13 mouse cellular contexts compared by ENCODE assay signal in genomic region chr11:59260706-59261493, GRCm38 (mm10). TPM values are rescaled to one million over a fixed set of nuclear protein-coding genes. Genes with fewer than 3 reads are reported as not detected.
DNase-seq lines count a peak whose midpoint lies in the region; ATAC-seq and TF ChIP-seq lines count a peak whose summit lies in the region.
"Had no signal": no experiment of that assay in that cellular context is flagged by ENCODE, and none has a peak within 500 bp of the region (broad histone marks: within the 10 kb centered on the region; RNA-seq: fewer than 3 reads in every experiment).

No protein-coding gene starts in this region.

- no peak overlapping the region for H3K4me2 ChIP-seq in forebrain, embryonic 12.5 days
- peak overlapping the region; percentile 47 for H3K4me2 ChIP-seq in liver, postnatal 0 days (ENCODE audit: low read depth, low read length)
- H3K4me2 ChIP-seq: limb, embryonic 15.5 days had no signal

- TF ChIP-seq CTCF in liver, postnatal 0 days (IDR thresholded peaks at IDR 0.05; ENCODE audit: low read depth): no peak

- H3K4me1 ChIP-seq in forebrain, embryonic 10.5 days: peaks cover 30% of the 10 kb centered on the region
- H3K4me1 ChIP-seq in forebrain, embryonic 12.5 days: peaks cover 20% of the 10 kb centered on the region
- peaks cover 28% of the 10 kb centered on the region for H3K4me1 ChIP-seq in liver, postnatal 0 days (ENCODE audit: insufficient read depth)

- H3K9ac ChIP-seq in forebrain, embryonic 12.5 days: no peak overlapping the region
- no peak overlapping the region for H3K9ac ChIP-seq in liver, postnatal 0 days (replicated peaks)
- H3K9ac ChIP-seq: limb, embryonic 15.5 days had no signal

- H3K27ac ChIP-seq in forebrain, embryonic 10.5 days: 0 out of 2 replicates have a peak overlapping the region, but pooled peaks have one; percentile 36
- H3K27ac ChIP-seq in forebrain, embryonic 12.5 days: no peak overlapping the region
- H3K27ac ChIP-seq in liver, postnatal 0 days (ENCODE audit: low read depth): peak overlapping the region; percentile 56
- H3K27ac ChIP-seq: limb, embryonic 15.5 days had no signal

- WGBS in forebrain, embryonic 10.5 days: 85% methylated on average over 10 of the region's 10 CpGs
- 82% methylated on average over 10 of the region's 10 CpGs for WGBS in forebrain, embryonic 12.5 days
- 52% methylated on average over 10 of the region's 10 CpGs for WGBS in liver, postnatal 0 days (ENCODE audit: insufficient replicate concordance)

- peaks cover 72% of the 10 kb centered on the region for H3K27me3 ChIP-seq in forebrain, embryonic 10.5 days (ENCODE audit: poor library complexity, severe bottlenecking)
- peaks cover 65% of the 10 kb centered on the region for H3K27me3 ChIP-seq in forebrain, embryonic 12.5 days
- peaks cover 42% of the 10 kb centered on the region for H3K27me3 ChIP-seq in liver, postnatal 0 days (ENCODE audit: insufficient read depth, low read length)

- no peak for ATAC-seq in forebrain, embryonic 12.5 days (ENCODE audit: low FRiP score)
- ATAC-seq in common myeloid progenitor, adult 5-6 weeks (replicated peaks; ENCODE audit: low read depth, poor library complexity, severe bottlenecking): peak; percentile 71
- peak; percentile 98 for ATAC-seq in liver, postnatal 0 days

- intact Hi-C loops in left cerebral cortex, postnatal 10 days (cut with DNase I): no loop called here

- H3K4me3 ChIP-seq in forebrain, embryonic 10.5 days: no peak overlapping the region
- no peak overlapping the region for H3K4me3 ChIP-seq in forebrain, embryonic 12.5 days (replicated peaks)
- H3K4me3 ChIP-seq in liver, postnatal 0 days (ENCODE audit: low read depth, low read length): no peak overlapping the region
- H3K4me3 ChIP-seq: limb, embryonic 15.5 days had no signal

- no peaks in the 10 kb centered on the region for H3K36me3 ChIP-seq in forebrain, embryonic 10.5 days (replicated peaks)
- H3K36me3 ChIP-seq in forebrain, embryonic 12.5 days (replicated peaks): no peaks in the 10 kb centered on the region
- H3K36me3 ChIP-seq in liver, postnatal 0 days (replicated peaks; ENCODE audit: insufficient read depth, low read length): no peaks in the 10 kb centered on the region
- H3K36me3 ChIP-seq: limb, embryonic 15.5 days had no signal

- DNase-seq in forebrain, embryonic 10.5 days (ENCODE audit: extremely low spot score, low spot score): no peak
- DNase-seq in liver, postnatal 0 days: peak; percentile 66
- peak; percentile 49 to 73 for DNase-seq in spleen, postnatal 10 days (ENCODE audit: low spot score in 2 of 2)
- no peak for DNase-seq in cerebellum, adult 11-12 months
- no peak for DNase-seq in left cerebral cortex, postnatal 10 days (ENCODE audit: extremely low spot score in 1 of 2, low spot score in 2 of 2)
- no peak for DNase-seq in thymus, postnatal 36 days
- DNase-seq: cerebellum, adult 9-11 months; right cerebral cortex, postnatal 25 days had no signal

- peak; percentile 91 for TF ChIP-seq EP300 in liver, postnatal 0 days (IDR thresholded peaks at IDR 0.05; ENCODE audit: low read depth)

- H3K9me3 ChIP-seq in forebrain, embryonic 10.5 days: no peaks in the 10 kb centered on the region
- no peaks in the 10 kb centered on the region for H3K9me3 ChIP-seq in forebrain, embryonic 12.5 days
- no peaks in the 10 kb centered on the region for H3K9me3 ChIP-seq in liver, postnatal 0 days (ENCODE audit: low read length)
- H3K9me3 ChIP-seq: limb, embryonic 15.5 days had no signal

RNA-seq across cellular contexts. Expression of gene Wnt3a, which starts 29.7 kb away (rescaled TPM):
- polyA plus RNA-seq in forebrain, embryonic 10.5 days (2016; fragmentation: Nextera tagmentation; extraction: Ambion mirVana): 8.4 and 11.8 TPM in 2 replicates
- polyA plus RNA-seq in forebrain, embryonic 12.5 days (2016; fragmentation: Nextera tagmentation; extraction: Ambion mirVana): 4.9 and 6.8 TPM in 2 replicates
- total RNA-seq in common myeloid progenitor, adult 5-6 weeks (2017): not detected in 2 replicates
- not detected in 2 replicates for polyA plus RNA-seq in liver, postnatal 0 days (2015; fragmentation: Nextera tagmentation; extraction: Ambion mirVana)
- total RNA-seq in left cerebral cortex, postnatal 10 days (2021): not detected
- polyA plus RNA-seq: heart, postnatal 0 days; intestine, embryonic 14.5 days had no signal

RNA-seq across cellular contexts. Expression of gene Arf1, which starts 32.8 kb away (rescaled TPM):
- polyA plus RNA-seq in forebrain, embryonic 10.5 days (2016; fragmentation: Nextera tagmentation; extraction: Ambion mirVana): 613 and 629 TPM in 2 replicates
- 539 and 565 TPM in 2 replicates for polyA plus RNA-seq in forebrain, embryonic 12.5 days (2016; fragmentation: Nextera tagmentation; extraction: Ambion mirVana)
- 300 and 320 TPM in 2 replicates for total RNA-seq in common myeloid progenitor, adult 5-6 weeks (2017)
- 244 and 254 TPM in 2 replicates for polyA plus RNA-seq in liver, postnatal 0 days (2015; fragmentation: Nextera tagmentation; extraction: Ambion mirVana)
- 100 to 1,000 TPM; 433 to 443 TPM for total RNA-seq in left cerebral cortex, postnatal 10 days (2021)

RNA-seq across cellular contexts. Expression of gene Wnt9a, which starts 45.8 kb away (rescaled TPM):
- polyA plus RNA-seq in forebrain, embryonic 10.5 days (2016; fragmentation: Nextera tagmentation; extraction: Ambion mirVana): 9.9 and 10.9 TPM in 2 replicates
- polyA plus RNA-seq in forebrain, embryonic 12.5 days (2016; fragmentation: Nextera tagmentation; extraction: Ambion mirVana): 4.9 and 5.3 TPM in 2 replicates
- not detected in 2 replicates for total RNA-seq in common myeloid progenitor, adult 5-6 weeks (2017)
- 0.16 and 0.18 TPM in 2 replicates for polyA plus RNA-seq in liver, postnatal 0 days (2015; fragmentation: Nextera tagmentation; extraction: Ambion mirVana)
- total RNA-seq in left cerebral cortex, postnatal 10 days (2021): 10 to 100 TPM; 14.0 to 15.2 TPM

RNA-seq across cellular contexts. Expression of gene 2310033P09Rik, which starts 52.8 kb away (rescaled TPM):
- polyA plus RNA-seq in forebrain, embryonic 10.5 days (2016; fragmentation: Nextera tagmentation; extraction: Ambion mirVana): 44.8 and 46.8 TPM in 2 replicates
- 36.2 and 38.4 TPM in 2 replicates for polyA plus RNA-seq in forebrain, embryonic 12.5 days (2016; fragmentation: Nextera tagmentation; extraction: Ambion mirVana)
- total RNA-seq in common myeloid progenitor, adult 5-6 weeks (2017): 16.6 and 18.6 TPM in 2 replicates
- 14.8 and 16.2 TPM in 2 replicates for polyA plus RNA-seq in liver, postnatal 0 days (2015; fragmentation: Nextera tagmentation; extraction: Ambion mirVana)
- 10 to 100 TPM; 19.7 to 20.4 TPM for total RNA-seq in left cerebral cortex, postnatal 10 days (2021)

RNA-seq across cellular contexts. Expression of gene Mrpl55, which starts 58.6 kb away (rescaled TPM):
- 123 and 130 TPM in 2 replicates for polyA plus RNA-seq in forebrain, embryonic 10.5 days (2016; fragmentation: Nextera tagmentation; extraction: Ambion mirVana)
- polyA plus RNA-seq in forebrain, embryonic 12.5 days (2016; fragmentation: Nextera tagmentation; extraction: Ambion mirVana): 88.9 and 93.6 TPM in 2 replicates
- 49.7 and 68.8 TPM in 2 replicates for total RNA-seq in common myeloid progenitor, adult 5-6 weeks (2017)
- polyA plus RNA-seq in liver, postnatal 0 days (2015; fragmentation: Nextera tagmentation; extraction: Ambion mirVana): 64.2 and 65.2 TPM in 2 replicates
- 10 to 100 TPM; 36.7 to 42.7 TPM for total RNA-seq in left cerebral cortex, postnatal 10 days (2021)

Comparison
In these comparisons a context has a peak if more than half of its experiments do, and no peak if none do; other contexts are left out.
1. DNase-seq: peak in liver, postnatal 0 days (single experiment) and spleen, postnatal 10 days (2 of 2); none in forebrain, embryonic 10.5 days (single experiment), cerebellum, adult 11-12 months (single experiment), left cerebral cortex, postnatal 10 days (0 of 2) and thymus, postnatal 36 days (0 of 2).